Mouse (Mus musculus) neural tube, embryonic 14.5 days (tissue): Measurements from ENCODE around the gene Pon2. TPM values are rescaled to one million over a fixed set of nuclear protein-coding genes. Genes with fewer than 3 reads are reported as not detected.

Source experiments
- ATAC-seq: fragments of 200-750 bp; cut with Nextera tagmentation; 2 replicates; pipeline ENCODE4 v1.8.0; 2017; ENCODE audit warnings: low read depth, mild to moderate bottlenecking, moderate TSS enrichment, moderate library complexity
- H3K27ac ChIP-seq: fragments of 300-500 bp; sonication (generic); 2 replicates; pipeline ENCODE4 v1.5.1; 2014; ENCODE audit warnings: low read depth, mild to moderate bottlenecking, control low read depth, low read length, moderate library complexity, mixed read lengths
- H3K27me3 ChIP-seq: fragments of 300-500 bp; sonication (generic); 2 replicates; pipeline ENCODE4 v1.6.1; 2014; ENCODE audit warnings: low read length; ENCODE audit not compliant: control insufficient read depth, insufficient read depth
- H3K36me3 ChIP-seq: fragments of 300-500 bp; sonication (generic); 2 replicates; pipeline ENCODE4 v1.6.1; 2014; ENCODE audit warnings: low read length, mixed read lengths; ENCODE audit not compliant: control insufficient read depth, insufficient read depth
- H3K4me1 ChIP-seq: fragments of 300-500 bp; sonication (generic); 2 replicates; pipeline ENCODE4 v1.6.1; 2014; ENCODE audit warnings: low read length; ENCODE audit not compliant: control insufficient read depth, insufficient read depth
- H3K4me2 ChIP-seq: fragments of 300-500 bp; sonication (generic); 2 replicates; pipeline ENCODE4 v1.6.1; 2014; ENCODE audit warnings: mild to moderate bottlenecking, low read depth, low read length, control low read depth
- H3K4me3 ChIP-seq: fragments of 300-500 bp; sonication (generic); 2 replicates; pipeline ENCODE4 v1.5.1; 2014; ENCODE audit warnings: low read depth, low read length, control low read depth, mixed read lengths
- H3K9ac ChIP-seq: fragments of 300-500 bp; sonication (generic); replicated peaks from 2 replicates; pipeline ENCODE4 v1.6.1; 2014; ENCODE audit warnings: low read depth, mild to moderate bottlenecking, control low read depth, low read length, mixed read lengths
- H3K9me3 ChIP-seq: fragments of 300-500 bp; sonication (generic); 2 replicates; pipeline ENCODE4 v1.6.1; 2016; ENCODE audit warnings: low read length; ENCODE audit not compliant: control insufficient read depth
- WGBS: fragments of 180-500 bp; shearing (Covaris S2); extraction: QIAGEN DNeasy Blood & Tissue Kit; methylation state at CpG from one replicate; pipeline ENCODE4 v1.1.7; 2014; 5-methylcytosine and 5-hydroxymethylcytosine counted together
- polyA plus RNA-seq: library from polyadenylated mRNA; unstranded; fragments of >200 nt; fragmentation: Nextera tagmentation; extraction: Ambion mirVana; gene quantifications from 2 replicates; pipeline ENCODE4 v1.2.1, GENCODE M21; 2014

Pon2 gene
- polyA plus RNA-seq, 1 experiment from 2014 or later, result 32.9 TPM

- Histone ChIP-seq H3K9me3 (no peaks in the 10 kb centered on the region), H3K27ac (no peak overlapping the region), H3K9ac (no peak overlapping the region), H3K4me1 (no peaks in the 10 kb centered on the region), H3K4me3 (no peak overlapping the region), H3K4me2 (no peak overlapping the region), H3K36me3 (no peaks in the 10 kb centered on the region), H3K27me3 (no peaks in the 10 kb centered on the region)
- no peak for ATAC-seq
- WGBS, result 52% methylated on average over 6 of the region's 6 CpGs
Measured at GRCm38 (mm10) chr6:5280576-5281305, 17.5 kb downstream of the Pon2 start.

- Histone ChIP-seq H3K27me3 (no peaks in the 10 kb centered on the region), H3K9me3 (no peaks in the 10 kb centered on the region), H3K36me3 (no peaks in the 10 kb centered on the region), H3K4me1 (no peaks in the 10 kb centered on the region), H3K4me2 (no peak overlapping the region), H3K27ac (no peak overlapping the region), H3K9ac (no peak overlapping the region), H3K4me3 (no peak overlapping the region)
- ATAC-seq, result no peak
- WGBS, result 57% methylated on average over 5 of the region's 5 CpGs
Measured at GRCm38 (mm10) chr6:5277972-5278371, 20.3 kb downstream of the Pon2 start.

GRCm38 (mm10) chr6:5269641-5270040 is 28.6 kb downstream of the Pon2 start:
- H3K9ac ChIP-seq, result no peak overlapping the region
- H3K4me3 ChIP-seq, result no peak overlapping the region
- H3K4me1 ChIP-seq, result no peaks in the 10 kb centered on the region
- WGBS, result 76% methylated on average over 6 of the region's 6 CpGs
- H3K36me3 ChIP-seq, result no peaks in the 10 kb centered on the region
- H3K27me3 ChIP-seq, result no peaks in the 10 kb centered on the region
- no peaks in the 10 kb centered on the region for H3K9me3 ChIP-seq
- ATAC-seq, result no peak
- no peak overlapping the region for H3K4me2 ChIP-seq
- H3K27ac ChIP-seq, result no peak overlapping the region

GRCm38 (mm10) chr6:5264793-5265192 is 33.5 kb downstream of the Pon2 start:
- 72% methylated on average over 8 of the region's 8 CpGs for WGBS
- H3K9ac ChIP-seq, result no peak overlapping the region

GRCm38 (mm10) chr6:5263250-5263999 is 34.8 kb downstream of the Pon2 start:
- no peaks in the 10 kb centered on the region for H3K9me3 ChIP-seq
- WGBS, result 82% methylated on average over 8 of the region's 8 CpGs
- no peak overlapping the region for H3K4me2 ChIP-seq
- H3K27ac ChIP-seq, result no peak overlapping the region
- H3K9ac ChIP-seq, result no peak overlapping the region
- no peak overlapping the region for H3K4me3 ChIP-seq
- no peaks in the 10 kb centered on the region for H3K36me3 ChIP-seq
- no peaks in the 10 kb centered on the region for H3K4me1 ChIP-seq
- H3K27me3 ChIP-seq, result no peaks in the 10 kb centered on the region
- ATAC-seq, result no peak

More at GRCm38 (mm10) chr6:5264793-5265192, 33.5 kb downstream of the Pon2 start:
- no peaks in the 10 kb centered on the region for H3K4me1 ChIP-seq
- no peak overlapping the region for H3K27ac ChIP-seq
- no peak for ATAC-seq
- H3K9me3 ChIP-seq, result no peaks in the 10 kb centered on the region
- no peak overlapping the region for H3K4me3 ChIP-seq
- no peaks in the 10 kb centered on the region for H3K27me3 ChIP-seq
- H3K36me3 ChIP-seq, result no peaks in the 10 kb centered on the region
- H3K4me2 ChIP-seq, result no peak overlapping the region

- no peaks in the 10 kb centered on the region for H3K4me1 ChIP-seq
- H3K9ac ChIP-seq, result no peak overlapping the region
- WGBS, result 75% methylated on average over 10 of the region's 10 CpGs
- H3K4me3 ChIP-seq, result no peak overlapping the region
- H3K9me3 ChIP-seq, result no peaks in the 10 kb centered on the region
- no peak overlapping the region for H3K27ac ChIP-seq
- H3K36me3 ChIP-seq, result no peaks in the 10 kb centered on the region
- H3K27me3 ChIP-seq, result no peaks in the 10 kb centered on the region
- no peak overlapping the region for H3K4me2 ChIP-seq
- no peak for ATAC-seq
Measured at GRCm38 (mm10) chr6:5262322-5263249, 35.7 kb downstream of the Pon2 start.

GRCm38 (mm10) chr6:5255722-5256451 is 42.4 kb downstream of the Pon2 start, which contains the start of gene Pon3:
Gene Pon3 (minus strand): TSS chr6:5256286.
- ATAC-seq, result peak; percentile 60; the same call in 1 of the 2 replicates
- Histone ChIP-seq H3K36me3 (no peaks in the 10 kb centered on the region), H3K4me3 (peak within 1 kb of the TSS; percentile 15; the same call in 1 of the 2 replicates), H3K9ac (no peak within 1 kb of the TSS), H3K4me1 (no peaks in the 10 kb centered on the region), H3K27ac (no peak within 1 kb of the TSS), H3K4me2 (peak within 1 kb of the TSS; percentile 32), H3K9me3 (no peaks in the 10 kb centered on the region), H3K27me3 (no peaks in the 10 kb centered on the region)
- WGBS, result 6% methylated on average over 16 of the region's 16 CpGs

- Histone ChIP-seq H3K36me3 (no peaks in the 10 kb centered on the region), H3K27me3 (no peaks in the 10 kb centered on the region), H3K4me2 (no peak overlapping the region; the same call in 1 of the 2 replicates), H3K27ac (no peak overlapping the region), H3K9me3 (no peaks in the 10 kb centered on the region), H3K9ac (no peak overlapping the region), H3K4me1 (no peaks in the 10 kb centered on the region), H3K4me3 (no peak overlapping the region)
- WGBS, result 60% methylated on average over 6 of the region's 6 CpGs
- no peak for ATAC-seq
Measured at GRCm38 (mm10) chr6:5255291-5255690, 43.0 kb downstream of the Pon2 start.
